Mouse (Mus musculus): ENCODE results near the gene Tigd4.

GRCm38 (mm10) chr3:84586736-84587135 lies 6.6 kb upstream of the Tigd4 start:
- TF ChIP-seq E2F4 (IDR thresholded peaks at IDR 0.05; ENCODE audit: insufficient replicate concordance, low read depth, low read length) (no peak), POLR2A (IDR thresholded peaks at IDR 0.05; ENCODE audit: low read depth, low read length) (no peak), EP300 (IDR thresholded peaks at IDR 0.05; ENCODE audit: low read length) (no peak), ZMIZ1 (IDR thresholded peaks at IDR 0.05; ENCODE audit: low read depth, low read length) (no peak), MXI1 (IDR thresholded peaks at IDR 0.05; ENCODE audit: low read depth, low read length) (no peak), CTCF (conservative IDR thresholded peaks at IDR 0.05 in 1 of 2, IDR thresholded peaks at IDR 0.05 in 1 of 2; ENCODE audit: low read depth in 2 of 2, low read length in 2 of 2) (no peak), CHD2 (IDR thresholded peaks at IDR 0.05; ENCODE audit: low read length) (no peak), RAD21 (IDR thresholded peaks at IDR 0.05; ENCODE audit: low read depth, low read length) (no peak), ELF1 (IDR thresholded peaks at IDR 0.05; ENCODE audit: low read depth, low read length) (no peak)

Data from CH12.LX (cell line).